Mouse (Mus musculus) bone marrow, adult 2 months (tissue): ENCODE results near the gene Tbc1d30. TPM values are rescaled to one million over a fixed set of nuclear protein-coding genes. Genes with fewer than 3 reads are reported as not detected.

Experiments
- H3K27ac ChIP-seq: fragments of 200-500 bp; 2 replicates; pipeline ENCODE4 v1.5.1; 2012; ENCODE audit warnings: low read depth, mild to moderate bottlenecking, control low read depth, inconsistent platforms, low read length; ENCODE audit not compliant: control insufficient read depth, poor library complexity, insufficient read depth
- H3K4me1 ChIP-seq: fragments of 200-500 bp; 2 replicates; pipeline ENCODE4 v1.6.1; 2011; ENCODE audit warnings: low read length; ENCODE audit not compliant: control insufficient read depth, insufficient read depth
- H3K4me3 ChIP-seq: fragments of 200-500 bp; replicated peaks from 2 replicates; pipeline ENCODE3; 2011; ENCODE audit warnings: mild to moderate bottlenecking, low read depth, low read length, control low read depth; ENCODE audit not compliant: control insufficient read depth
- CTCF ChIP-seq: fragments of 200-500 bp; IDR thresholded peaks from 2 replicates; pipeline ENCODE4 v1.5.1; 2011; ENCODE audit warnings: low read length, control low read depth; ENCODE audit not compliant: control insufficient read depth, insufficient read depth
- POLR2A ChIP-seq: fragments of 200-500 bp; IDR thresholded peaks from 2 replicates; pipeline ENCODE4 v1.6.1; 2011; ENCODE audit warnings: low read depth, mild to moderate bottlenecking, control low read depth, low read length, borderline replicate concordance; ENCODE audit not compliant: control insufficient read depth
- WGBS: fragments of 180-500 bp; shearing (Covaris S2); methylation state at CpG from one replicate; pipeline ENCODE4 v1.1.7; 2018; 5-methylcytosine and 5-hydroxymethylcytosine counted together
- polyA plus RNA-seq: library from polyadenylated mRNA; stranded (reverse); fragments of >200 nt; gene quantifications from 2 replicates; pipeline ENCODE4 v1.2.4, GENCODE M21; 2011; ENCODE audit warnings: low replicate concordance; ENCODE audit not compliant: missing spikeins, insufficient read depth, insufficient read length

Tbc1d30 gene
- polyA plus RNA-seq, 1 experiment = 0.52 TPM

GRCm38 (mm10) chr10:121330940-121331339 is 20.1 kb downstream of the Tbc1d30 start:
- Histone ChIP-seq H3K27ac (no peak overlapping the region), H3K4me1 (no peaks in the 10 kb centered on the region), H3K4me3 (no peak overlapping the region)
- 10% methylated on average over 7 of the region's 7 CpGs for WGBS
- no peak for TF ChIP-seq POLR2A
- peak; percentile 81 for TF ChIP-seq CTCF

- 75% methylated on average over 4 of the region's 4 CpGs for WGBS
- TF ChIP-seq POLR2A = no peak
- TF ChIP-seq CTCF = no peak
Measured at GRCm38 (mm10) chr10:121329586-121329985, 21.5 kb downstream of the Tbc1d30 start.

GRCm38 (mm10) chr10:121326167-121326566 is 24.9 kb downstream of the Tbc1d30 start:
- Histone ChIP-seq H3K4me3 (no peak overlapping the region), H3K4me1 (no peaks in the 10 kb centered on the region), H3K27ac (no peak overlapping the region)
- TF ChIP-seq CTCF (no peak), POLR2A (no peak)

More at GRCm38 (mm10) chr10:121329586-121329985, 21.5 kb downstream of the Tbc1d30 start:
- no peak overlapping the region for H3K27ac ChIP-seq
- H3K4me1 ChIP-seq = no peaks in the 10 kb centered on the region
- no peak overlapping the region for H3K4me3 ChIP-seq

- no peaks in the 10 kb centered on the region for H3K4me1 ChIP-seq
- H3K27ac ChIP-seq = no peak overlapping the region
- 81% methylated on average over 7 of the region's 7 CpGs for WGBS
- TF ChIP-seq POLR2A (no peak), CTCF (no peak)
- no peak overlapping the region for H3K4me3 ChIP-seq
Measured at GRCm38 (mm10) chr10:121323493-121323892, 27.6 kb downstream of the Tbc1d30 start.

GRCm38 (mm10) chr10:121318397-121318950 is 32.6 kb downstream of the Tbc1d30 start:
- TF ChIP-seq CTCF (no peak), POLR2A (no peak)
- no peaks in the 10 kb centered on the region; the same call in 1 of the 2 replicates for H3K4me1 ChIP-seq
- no peak overlapping the region for H3K4me3 ChIP-seq
- no peak overlapping the region for H3K27ac ChIP-seq
- 85% methylated on average over 7 of the region's 7 CpGs for WGBS

GRCm38 (mm10) chr10:121316361-121316760 is 34.7 kb downstream of the Tbc1d30 start:
- H3K27ac ChIP-seq = no peak overlapping the region
- no peaks in the 10 kb centered on the region; the same call in 1 of the 2 replicates for H3K4me1 ChIP-seq
- WGBS = 39% methylated on average over 10 of the region's 10 CpGs
- TF ChIP-seq POLR2A (no peak), CTCF (no peak)
- H3K4me3 ChIP-seq = no peak overlapping the region

GRCm38 (mm10) chr10:121315321-121316283 is 35.5 kb downstream of the Tbc1d30 start:
- WGBS = 15% methylated on average over 27 of the region's 27 CpGs
- no peak for TF ChIP-seq CTCF
- TF ChIP-seq POLR2A = no peak

GRCm38 (mm10) chr10:121314186-121314585 is 36.9 kb downstream of the Tbc1d30 start:
- 63% methylated on average over 4 of the region's 4 CpGs for WGBS
- Histone ChIP-seq H3K4me1 (no peaks in the 10 kb centered on the region; the same call in 1 of the 2 replicates), H3K27ac (no peak overlapping the region), H3K4me3 (no peak overlapping the region)
- TF ChIP-seq POLR2A (no peak), CTCF (no peak)

More at GRCm38 (mm10) chr10:121315321-121316283, 35.5 kb downstream of the Tbc1d30 start:
- H3K4me3 ChIP-seq = no peak overlapping the region
- no peak overlapping the region for H3K27ac ChIP-seq
- no peaks in the 10 kb centered on the region; the same call in 1 of the 2 replicates for H3K4me1 ChIP-seq
